Mouse (Mus musculus): ENCODE data around the gene Cpxm1. TPM values are rescaled to one million over a fixed set of nuclear protein-coding genes. Genes with fewer than 3 reads are reported as not detected.

Cpxm1 gene
- total RNA-seq, 2 experiments from 2014 or later, result 3.4 to 4.7 TPM

DNA sequence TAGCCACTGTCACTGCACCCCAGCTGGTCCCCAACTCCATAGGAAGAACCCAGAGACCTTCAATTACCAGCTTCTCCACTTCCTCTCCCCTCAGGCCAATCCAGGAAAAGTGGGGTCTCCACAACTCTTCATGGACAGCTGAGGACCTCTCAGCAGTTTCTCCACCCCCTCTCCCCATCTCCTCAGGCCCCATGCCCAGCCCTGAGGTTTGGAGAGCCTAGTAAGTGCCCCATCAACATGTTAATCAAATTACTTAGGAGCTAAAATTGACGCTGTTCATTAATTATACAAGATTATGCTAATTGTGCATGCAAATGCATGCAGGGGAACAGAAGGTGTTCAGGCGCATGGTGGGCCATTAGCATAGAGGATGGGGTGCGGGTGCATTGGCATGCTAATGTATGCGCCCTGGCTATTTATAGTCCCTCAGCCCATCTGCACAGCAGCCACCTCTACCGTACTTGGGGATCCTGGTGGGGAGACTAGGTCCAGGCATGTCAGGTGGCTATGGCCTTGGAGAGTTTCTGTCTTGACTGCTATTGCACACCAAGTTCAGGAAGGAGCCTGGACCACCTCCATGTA, 45.5 kb downstream of the Cpxm1 start:
- DNase-seq, result no peak
- intact Hi-C loops (cut with DNase I), result no loop called here

DNA sequence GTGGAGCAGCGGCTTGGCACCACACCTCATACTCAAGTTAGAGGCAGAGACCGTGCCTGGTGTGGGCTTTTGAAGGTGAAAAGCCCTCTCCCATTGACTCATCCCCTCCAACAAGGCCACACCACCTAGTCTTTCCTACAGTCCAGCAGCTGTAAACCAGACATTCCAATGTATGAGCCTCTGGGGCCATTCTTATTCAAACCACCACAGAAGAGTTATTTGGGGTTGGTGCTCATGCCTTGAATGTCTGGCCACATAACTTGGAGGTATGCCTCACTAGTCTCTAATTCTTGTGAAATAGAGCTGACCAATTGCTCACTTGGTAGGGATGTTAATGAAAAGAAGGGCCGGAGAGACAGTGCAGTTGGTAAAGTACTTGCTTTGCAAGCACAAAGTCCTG, 47.0 kb downstream of the Cpxm1 start:
- intact Hi-C loops (cut with DNase I), result no loop called here
- DNase-seq, result no peak

DNA sequence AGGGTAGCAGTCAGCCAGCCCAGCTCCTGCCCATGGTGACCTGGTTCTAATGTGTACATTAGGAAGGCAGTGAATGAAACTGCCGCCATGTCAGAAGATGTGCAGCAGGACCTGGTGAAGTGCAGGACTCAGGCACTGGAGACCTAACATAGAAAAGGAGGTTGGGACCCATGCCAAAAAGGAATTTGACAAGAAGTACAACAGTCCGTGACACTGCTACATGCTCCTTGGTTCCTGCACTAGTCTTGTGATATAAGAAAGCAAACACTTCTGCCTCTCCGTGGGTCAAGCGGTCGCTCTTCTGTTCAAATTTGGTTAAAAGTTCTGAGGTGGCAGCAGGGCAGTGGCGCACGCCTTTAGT, 56.2 kb downstream of the Cpxm1 start:
- intact Hi-C loops (cut with DNase I), result no loop called here

More for the DNA sequence above, 56.2 kb downstream of the Cpxm1 start:
- DNase-seq, result no peak

Other genes starting within 250 kb of the Cpxm1 start
- gene Snrpb, start 218.2 kb downstream of the Cpxm1 start, total RNA-seq (2021), result 100 to 1,000 TPM; 138 to 147 TPM
- not detected for gene Tmc2, start 202.4 kb downstream of the Cpxm1 start, total RNA-seq (2021)
- gene Nop56, start 123.1 kb downstream of the Cpxm1 start, total RNA-seq (2021), result 10 to 100 TPM; 31.6 to 36.7 TPM
- gene Idh3b, start 113.0 kb downstream of the Cpxm1 start, total RNA-seq (2021), result 100 to 1,000 TPM; 794 to 801 TPM
- gene Ebf4, start 102.4 kb downstream of the Cpxm1 start, total RNA-seq (2021), result under 1 TPM; 0.47 to 0.60 TPM
- not detected for gene Gm28372, start 7.7 kb upstream of the Cpxm1 start, total RNA-seq (2021)
- not detected for gene 1700020A23Rik, start 7.7 kb upstream of the Cpxm1 start, total RNA-seq (2021)
- gene Tmem239, start 8.9 kb upstream of the Cpxm1 start, total RNA-seq (2021), result not detected
- gene Vps16, start 26.8 kb upstream of the Cpxm1 start, total RNA-seq (2021), result 10 to 100 TPM; 25.2 to 30.7 TPM
- gene Pced1a, start 27.1 kb upstream of the Cpxm1 start, total RNA-seq (2021), result 1 to 10 TPM; 4.9 to 5.3 TPM
- 10 to 100 TPM; 48.6 to 49.0 TPM for gene Ptpra, start 52.7 kb upstream of the Cpxm1 start, total RNA-seq (2021)
- 10 to 100 TPM; 66.1 to 70.0 TPM for gene Mrps26, start 166.2 kb upstream of the Cpxm1 start, total RNA-seq (2021)
- not detected for gene Oxt, start 178.6 kb upstream of the Cpxm1 start, total RNA-seq (2021)
- gene Avp, start 185.0 kb upstream of the Cpxm1 start, total RNA-seq (2021), result 1 to 10 TPM in 1 of 2 experiments, under 1 TPM in 1; 0.68 to 4.8 TPM
- 1 to 10 TPM; 7.1 to 8.0 TPM for gene Fastkd5, start 232.5 kb upstream of the Cpxm1 start, total RNA-seq (2021)
- 1 to 10 TPM; 3.7 to 4.1 TPM for gene Ubox5, start 232.5 kb upstream of the Cpxm1 start, total RNA-seq (2021)
- gene Lzts3, start 245.2 kb upstream of the Cpxm1 start, total RNA-seq (2021), result 1 to 10 TPM; 4.3 to 5.8 TPM